Mouse (Mus musculus) forebrain, embryonic 12.5 days (tissue): ENCODE results near the gene Cs. TPM values are rescaled to one million over a fixed set of nuclear protein-coding genes. Genes with fewer than 3 reads are reported as not detected.

Source experiments
- ATAC-seq: fragments of 200-750 bp; cut with Nextera tagmentation; 2 replicates; pipeline ENCODE4 v1.8.0; 2017; ENCODE audit warnings: moderate TSS enrichment; ENCODE audit not compliant: low FRiP score
- H3K27ac ChIP-seq: fragments of 300-500 bp; sonication (generic); 2 replicates; pipeline ENCODE4 v1.5.1; 2016; ENCODE audit warnings: mild to moderate bottlenecking
- H3K27me3 ChIP-seq: fragments of 300-500 bp; sonication (generic); 2 replicates; pipeline ENCODE4 v1.6.1; 2016; ENCODE audit warnings: mild to moderate bottlenecking
- H3K36me3 ChIP-seq: fragments of 300-500 bp; sonication (generic); replicated peaks from 2 replicates; pipeline ENCODE4 v1.6.1; 2016; ENCODE audit warnings: mild to moderate bottlenecking
- H3K4me1 ChIP-seq: fragments of 300-500 bp; sonication (generic); 2 replicates; pipeline ENCODE4 v1.6.1; 2016
- H3K4me2 ChIP-seq: fragments of 300-500 bp; sonication (generic); 2 replicates; pipeline ENCODE4 v1.6.1; 2016; ENCODE audit warnings: mild to moderate bottlenecking, moderate library complexity
- H3K4me3 ChIP-seq: fragments of 300-500 bp; sonication (generic); replicated peaks from 2 replicates; pipeline ENCODE4 v1.5.1; 2016; ENCODE audit warnings: mild to moderate bottlenecking
- H3K9ac ChIP-seq: fragments of 300-500 bp; sonication (generic); 2 replicates; pipeline ENCODE4 v1.6.1; 2016; ENCODE audit warnings: mild to moderate bottlenecking
- H3K9me3 ChIP-seq: fragments of 300-500 bp; sonication (generic); 2 replicates; pipeline ENCODE4 v1.6.1; 2016
- WGBS: fragments of 180-500 bp; shearing (Covaris S2); methylation state at CpG from one replicate; pipeline ENCODE4 v1.1.7; 2016; 5-methylcytosine and 5-hydroxymethylcytosine counted together
- polyA plus RNA-seq: library from polyadenylated mRNA; unstranded; fragments of >200 nt; fragmentation: Nextera tagmentation; extraction: Ambion mirVana; gene quantifications from 2 replicates; pipeline ENCODE4 v1.2.1, GENCODE M21; 2016

Gene Cs
- polyA plus RNA-seq, 1 experiment from 2014 or later, result 221 TPM

DNA sequence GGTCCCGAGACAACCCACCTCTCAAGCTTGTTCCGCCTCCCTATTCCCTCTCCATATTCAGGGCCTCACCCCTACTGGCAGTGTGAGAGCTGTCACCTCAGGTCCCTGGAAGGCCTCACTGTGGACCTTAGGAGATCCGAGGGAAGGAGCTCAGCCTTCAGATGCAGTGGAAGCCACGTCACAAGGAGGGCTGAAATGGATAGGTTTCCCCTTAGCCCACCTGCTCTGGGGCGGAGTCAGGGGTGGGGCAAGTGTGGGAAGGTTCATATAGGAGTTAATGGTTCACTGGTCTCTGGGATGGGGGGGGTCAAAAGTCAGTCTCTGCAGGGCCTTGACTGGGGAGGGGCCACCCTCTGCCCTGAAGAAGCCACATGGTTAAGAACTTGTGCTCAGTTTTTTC, 62.8 kb downstream of the Cs start:
- Histone ChIP-seq H3K27ac (no peak overlapping the region), H3K4me3 (no peak overlapping the region), H3K9ac (no peak overlapping the region), H3K4me2 (no peak overlapping the region), H3K4me1 (peaks cover 15% of the 10 kb centered on the region; the same call in 1 of the 2 replicates), H3K36me3 (peaks cover 32% of the 10 kb centered on the region), H3K9me3 (no peaks in the 10 kb centered on the region), H3K27me3 (no peaks in the 10 kb centered on the region)
- no peak for ATAC-seq
- WGBS, result 36% methylated on average over 5 of the region's 5 CpGs

DNA sequence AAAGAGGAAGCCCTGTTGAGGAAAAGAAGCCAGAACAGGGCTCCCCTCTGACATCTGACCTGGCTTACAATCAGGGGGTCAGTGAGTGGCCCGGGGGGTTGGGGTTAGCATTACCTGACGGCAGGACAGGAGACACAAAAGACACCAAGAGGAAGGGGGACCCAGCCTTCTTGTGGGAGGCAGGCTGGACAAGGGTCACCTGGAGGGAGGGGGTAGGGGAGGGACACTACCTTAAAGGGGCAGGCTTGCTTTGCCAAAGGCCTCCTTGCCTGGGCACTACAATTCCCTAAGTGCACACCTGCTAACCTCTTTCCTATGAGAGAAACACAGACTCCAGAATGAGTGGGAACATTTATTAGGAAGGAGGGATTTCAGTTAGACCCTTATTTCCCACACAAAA, 63.5 kb downstream of the Cs start, which contains the start of gene Slc39a5:
Slc39a5 (minus strand) TSS at position 174 of the 400 bp plus-strand sequence.
- peaks cover 15% of the 10 kb centered on the region; the same call in 1 of the 2 replicates for H3K4me1 ChIP-seq
- WGBS, result 18% methylated on average over 2 of the region's 2 CpGs
- H3K27ac ChIP-seq, result no peak within 1 kb of the TSS
- no peak within 1 kb of the TSS for H3K4me2 ChIP-seq
- no peak within 1 kb of the TSS for H3K4me3 ChIP-seq
- H3K9me3 ChIP-seq, result no peaks in the 10 kb centered on the region
- H3K36me3 ChIP-seq, result peaks cover 32% of the 10 kb centered on the region
- no peak for ATAC-seq
- no peaks in the 10 kb centered on the region for H3K27me3 ChIP-seq
- H3K9ac ChIP-seq, result no peak within 1 kb of the TSS

DNA sequence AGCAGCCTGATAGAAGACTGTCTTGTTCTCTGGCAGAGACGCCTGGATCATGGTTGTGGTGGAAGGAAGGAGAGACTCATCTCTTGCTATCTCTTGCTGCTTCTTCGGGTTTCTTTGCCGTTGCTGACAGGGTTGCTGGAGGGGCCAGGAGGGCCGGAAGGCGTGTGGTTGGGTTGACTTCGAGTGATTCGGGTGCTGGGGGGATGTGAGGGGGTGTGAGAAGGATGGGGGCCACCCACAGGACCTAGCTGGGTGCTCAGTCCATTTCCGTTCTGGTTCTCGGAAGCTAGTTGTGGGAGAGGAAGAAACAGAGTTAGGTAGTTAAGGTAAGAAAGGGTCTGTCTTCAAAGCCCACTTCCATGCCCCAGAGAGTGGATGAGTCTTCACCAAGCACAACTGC, 64.1 kb downstream of the Cs start:
- Histone ChIP-seq H3K9me3 (no peaks in the 10 kb centered on the region), H3K36me3 (peaks cover 32% of the 10 kb centered on the region), H3K27ac (no peak overlapping the region), H3K4me1 (peaks cover 14% of the 10 kb centered on the region; the same call in 1 of the 2 replicates), H3K4me2 (no peak overlapping the region), H3K27me3 (no peaks in the 10 kb centered on the region), H3K4me3 (no peak overlapping the region), H3K9ac (no peak overlapping the region)
- whole genome bisulfite sequencing, result 84% methylated on average over 9 of the region's 9 CpGs
- ATAC-seq, result no peak

DNA sequence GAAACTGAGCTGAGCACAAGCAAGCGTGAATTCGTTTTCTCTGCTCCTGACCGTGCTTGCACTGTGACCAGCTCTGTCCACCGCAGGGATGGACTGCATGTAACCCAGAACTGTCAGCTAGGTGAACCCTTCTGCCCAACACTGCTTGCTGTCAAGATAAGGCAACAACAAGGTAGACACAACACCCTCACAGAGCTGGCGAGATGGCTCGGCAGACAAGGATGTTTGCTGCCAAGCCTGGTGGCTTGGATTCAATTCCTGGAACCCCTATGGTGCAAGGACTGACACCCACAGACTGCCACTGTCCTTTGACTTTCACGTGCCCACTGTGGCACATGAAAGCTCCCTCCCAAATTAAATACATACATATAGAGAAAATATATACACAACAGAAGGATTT, 66.4 kb downstream of the Cs start:
- no peaks in the 10 kb centered on the region for H3K9me3 ChIP-seq
- H3K4me1 ChIP-seq, result peaks cover 12% of the 10 kb centered on the region
- 92% methylated on average over 7 of the region's 7 CpGs for WGBS
- H3K27me3 ChIP-seq, result no peaks in the 10 kb centered on the region
- H3K9ac ChIP-seq, result no peak overlapping the region
- H3K36me3 ChIP-seq, result peaks cover 39% of the 10 kb centered on the region
- no peak overlapping the region for H3K27ac ChIP-seq
- no peak for ATAC-seq
- no peak overlapping the region for H3K4me3 ChIP-seq
- H3K4me2 ChIP-seq, result no peak overlapping the region

DNA sequence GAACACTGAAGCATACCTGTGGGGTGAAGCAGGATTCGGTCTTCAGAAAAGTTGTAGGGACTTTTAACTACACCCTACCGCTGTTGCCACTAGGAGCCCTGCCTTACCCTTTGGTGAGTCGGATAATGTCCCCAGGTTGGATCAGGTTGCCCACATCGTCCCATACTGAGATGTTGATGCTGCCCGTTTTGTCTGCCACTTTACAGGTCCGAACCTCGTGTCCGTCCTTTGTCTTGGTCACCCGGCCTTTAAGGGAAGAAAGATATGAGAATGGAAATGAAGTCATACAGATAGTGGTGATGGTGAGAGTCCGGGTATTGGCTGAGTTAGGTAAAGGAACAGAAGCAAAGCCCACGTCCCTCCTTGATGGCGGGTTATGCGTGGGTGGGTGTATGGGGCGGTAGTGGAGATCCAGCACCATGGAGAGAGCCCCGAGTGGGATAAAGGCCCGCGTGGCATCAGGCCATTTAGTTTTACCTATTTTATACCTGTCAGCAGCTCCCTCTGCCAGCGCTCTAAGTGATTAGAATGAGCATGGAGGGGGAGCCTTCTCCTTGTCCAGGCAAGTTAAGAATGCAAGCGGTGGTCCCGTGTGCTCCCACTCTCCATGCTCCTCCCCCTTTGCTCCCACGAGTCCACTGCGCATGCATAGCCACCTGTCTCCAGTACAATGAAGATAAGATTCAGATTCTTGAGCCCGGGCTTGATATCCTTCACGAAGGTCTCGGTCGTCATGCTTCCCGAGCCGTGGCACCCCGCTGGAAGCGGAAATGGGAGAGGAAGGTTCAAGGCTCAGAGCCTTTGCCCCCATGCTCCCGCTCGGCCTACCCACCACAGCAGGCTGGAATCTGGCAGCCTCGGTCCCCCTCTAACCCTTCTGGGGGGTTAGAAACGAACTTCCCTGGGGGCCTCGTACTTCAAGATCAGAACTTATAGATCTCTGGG, 71.3 kb downstream of the Cs start:
- H3K27me3 ChIP-seq, result no peaks in the 10 kb centered on the region
- peaks cover 45% of the 10 kb centered on the region for H3K4me1 ChIP-seq
- peak overlapping the region; percentile 93 for H3K4me3 ChIP-seq
- H3K9ac ChIP-seq, result peak overlapping the region; percentile 86
- H3K4me2 ChIP-seq, result peak overlapping the region; percentile 84
- H3K27ac ChIP-seq, result peak overlapping the region; percentile 96
- ATAC-seq, result peak; percentile 16; the same call in 1 of the 2 replicates
- 18% methylated on average over 35 of the region's 35 CpGs for WGBS
- peaks cover 34% of the 10 kb centered on the region for H3K36me3 ChIP-seq
- H3K9me3 ChIP-seq, result no peaks in the 10 kb centered on the region

DNA sequence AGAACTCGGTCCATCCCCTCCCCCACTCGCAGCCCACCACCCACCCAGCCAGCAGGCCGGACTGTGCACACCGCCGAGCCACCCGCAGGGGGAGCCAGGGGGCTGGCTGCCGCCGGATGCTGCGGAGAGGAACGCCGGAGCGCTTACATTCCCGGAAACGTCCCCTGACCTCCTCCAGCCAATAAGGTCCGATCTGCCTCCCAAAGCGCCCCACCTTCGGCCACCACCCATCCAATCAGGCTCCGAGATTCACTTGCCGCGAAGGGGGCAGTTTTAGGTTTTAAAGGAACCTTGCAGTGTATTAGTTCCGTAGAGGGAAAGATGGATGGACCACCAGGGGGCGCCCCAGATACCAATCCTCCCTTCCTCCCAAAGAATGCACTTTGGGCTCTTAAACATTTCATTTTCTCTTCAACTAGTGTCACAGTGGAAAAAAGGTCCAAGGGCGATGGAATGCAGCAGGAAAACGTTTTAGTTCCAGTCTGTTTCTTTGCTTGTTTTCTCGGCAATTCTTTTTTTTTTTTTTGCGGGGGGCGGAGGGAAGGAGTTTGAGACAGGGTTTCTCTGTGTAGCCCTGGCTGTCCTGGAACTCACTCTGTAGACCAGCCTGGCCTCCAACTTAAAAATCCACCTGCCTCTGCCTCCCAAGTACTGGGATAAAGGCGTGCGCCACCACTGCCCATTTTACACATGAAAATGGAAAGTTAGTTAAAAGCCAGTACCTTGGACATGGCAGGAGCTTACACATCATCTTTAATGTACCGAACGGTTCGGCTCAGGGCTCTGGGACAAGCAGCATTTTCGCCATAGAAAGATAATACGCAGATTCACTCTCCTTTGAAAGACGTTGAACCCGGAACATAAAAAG, 72.4 kb downstream of the Cs start:
- WGBS, result 5% methylated on average over 36 of the region's 36 CpGs
- peak; percentile 92 for ATAC-seq
- Histone ChIP-seq H3K9me3 (no peaks in the 10 kb centered on the region), H3K27me3 (no peaks in the 10 kb centered on the region), H3K27ac (peak overlapping the region; percentile 96), H3K36me3 (peaks cover 35% of the 10 kb centered on the region), H3K9ac (peak overlapping the region; percentile 93), H3K4me2 (peak overlapping the region; percentile 84), H3K4me3 (peak overlapping the region; percentile 93), H3K4me1 (peaks cover 46% of the 10 kb centered on the region)

DNA sequence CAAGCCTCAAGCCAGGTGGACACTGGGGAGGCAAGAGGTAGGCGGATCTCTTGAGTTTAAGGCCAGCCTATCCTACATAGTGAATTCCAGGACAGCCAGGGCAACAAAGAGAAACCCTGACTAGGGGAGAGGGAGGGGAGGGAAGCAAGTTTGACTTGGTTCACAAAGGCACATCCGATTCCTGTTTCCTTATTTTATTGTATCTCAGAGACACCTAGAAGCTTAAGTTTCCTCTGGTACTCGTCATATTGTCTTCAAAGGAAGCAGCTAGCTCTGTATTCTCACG, 73.0 kb downstream of the Cs start:
- WGBS, result 27% methylated on average over 4 of the region's 4 CpGs
- H3K9ac ChIP-seq, result peak overlapping the region; percentile 93; the same call in 1 of the 2 replicates
- peaks cover 46% of the 10 kb centered on the region for H3K4me1 ChIP-seq
- no peaks in the 10 kb centered on the region for H3K9me3 ChIP-seq
- H3K4me2 ChIP-seq, result peak overlapping the region; percentile 84
- H3K4me3 ChIP-seq, result peak overlapping the region; percentile 93
- ATAC-seq, result no peak
- H3K27me3 ChIP-seq, result no peaks in the 10 kb centered on the region
- peak overlapping the region; percentile 96 for H3K27ac ChIP-seq
- peaks cover 37% of the 10 kb centered on the region for H3K36me3 ChIP-seq

DNA sequence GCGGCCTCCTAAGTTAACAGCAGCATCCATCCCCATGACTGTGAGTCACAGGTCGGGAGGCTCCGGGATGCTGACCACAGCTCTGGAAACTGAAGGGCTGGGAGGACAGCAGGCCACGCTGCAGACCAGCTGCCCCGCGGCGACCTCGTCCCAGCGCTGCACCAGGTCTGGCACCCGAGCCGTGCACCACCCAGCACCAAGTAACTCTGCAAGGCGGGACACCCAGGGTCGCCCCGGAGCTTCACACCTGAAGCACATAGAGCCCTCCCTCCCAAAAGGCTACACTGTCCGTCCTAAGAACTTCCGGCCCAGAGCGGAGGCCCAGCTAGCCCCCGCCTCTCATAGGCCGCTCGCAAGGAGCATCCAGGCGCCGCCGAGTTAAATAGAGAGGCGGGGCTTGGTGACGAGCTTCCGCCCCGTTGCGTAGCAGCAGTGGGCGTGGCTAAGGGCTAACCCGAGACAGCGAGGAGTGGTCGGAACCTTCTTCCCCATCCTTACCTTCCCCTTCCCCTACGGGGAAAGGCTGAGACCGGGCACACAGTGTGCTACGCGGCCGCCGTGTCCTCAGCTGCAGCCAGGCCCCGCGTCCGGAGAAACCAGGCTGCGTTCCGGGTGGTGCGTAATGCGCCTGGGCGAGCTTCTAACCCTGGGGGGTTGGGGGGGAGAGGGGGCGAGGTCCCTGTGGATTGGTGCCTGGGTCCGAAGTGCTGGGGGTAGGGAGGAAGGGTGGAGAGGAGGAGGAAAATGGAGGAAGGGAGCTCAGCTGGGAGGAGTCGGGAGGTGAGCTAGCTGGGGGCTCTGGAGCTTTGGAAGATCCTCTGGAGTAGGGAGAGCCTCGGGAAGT, 73.9 kb downstream of the Cs start, which contains the start of the genes Nabp2 and Rnf41:
Nabp2 (minus strand) TSS at position 282 of the 844 bp plus-strand sequence.
Rnf41 (plus strand) TSS at position 447 of the 844 bp plus-strand sequence.
- Histone ChIP-seq H3K4me2 (peak within 1 kb of the TSS; percentile 84), H3K4me3 (peak within 1 kb of the TSS; percentile 93), H3K4me1 (peaks cover 46% of the 10 kb centered on the region), H3K9ac (peak within 1 kb of the TSS; percentile 93), H3K36me3 (peaks cover 35% of the 10 kb centered on the region), H3K27me3 (no peaks in the 10 kb centered on the region), H3K27ac (peak within 1 kb of the TSS; percentile 96), H3K9me3 (no peaks in the 10 kb centered on the region)
- WGBS, result under 1% methylated on average over 49 of the region's 50 CpGs
- peak; percentile 89 for ATAC-seq

DNA sequence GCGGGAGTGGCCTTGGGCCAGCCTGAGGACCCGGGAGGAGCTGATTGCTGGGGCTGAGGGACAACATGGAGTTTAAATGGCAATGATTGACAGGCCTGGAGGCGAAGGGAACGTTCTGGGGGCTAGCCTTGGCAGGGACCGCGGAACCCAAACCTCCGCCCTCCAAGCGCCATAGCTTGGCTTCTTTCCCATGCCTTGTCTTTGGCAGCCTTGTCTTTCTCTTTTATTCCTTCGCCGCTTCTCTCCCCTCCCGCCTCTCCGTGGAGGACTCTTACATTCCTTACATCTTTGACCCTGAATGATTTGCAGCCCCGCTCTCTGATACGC, 74.5 kb downstream of the Cs start:
- ATAC-seq, result no peak
- H3K36me3 ChIP-seq, result peaks cover 38% of the 10 kb centered on the region
- H3K4me1 ChIP-seq, result peaks cover 46% of the 10 kb centered on the region
- peak overlapping the region; percentile 93 for H3K4me3 ChIP-seq
- H3K27me3 ChIP-seq, result no peaks in the 10 kb centered on the region
- peak overlapping the region; percentile 84 for H3K4me2 ChIP-seq
- 0% methylated on average over 14 of the region's 14 CpGs for WGBS
- H3K27ac ChIP-seq, result peak overlapping the region; percentile 96
- peak overlapping the region; percentile 93 for H3K9ac ChIP-seq
- H3K9me3 ChIP-seq, result no peaks in the 10 kb centered on the region
